In the genomic region with DNA sequence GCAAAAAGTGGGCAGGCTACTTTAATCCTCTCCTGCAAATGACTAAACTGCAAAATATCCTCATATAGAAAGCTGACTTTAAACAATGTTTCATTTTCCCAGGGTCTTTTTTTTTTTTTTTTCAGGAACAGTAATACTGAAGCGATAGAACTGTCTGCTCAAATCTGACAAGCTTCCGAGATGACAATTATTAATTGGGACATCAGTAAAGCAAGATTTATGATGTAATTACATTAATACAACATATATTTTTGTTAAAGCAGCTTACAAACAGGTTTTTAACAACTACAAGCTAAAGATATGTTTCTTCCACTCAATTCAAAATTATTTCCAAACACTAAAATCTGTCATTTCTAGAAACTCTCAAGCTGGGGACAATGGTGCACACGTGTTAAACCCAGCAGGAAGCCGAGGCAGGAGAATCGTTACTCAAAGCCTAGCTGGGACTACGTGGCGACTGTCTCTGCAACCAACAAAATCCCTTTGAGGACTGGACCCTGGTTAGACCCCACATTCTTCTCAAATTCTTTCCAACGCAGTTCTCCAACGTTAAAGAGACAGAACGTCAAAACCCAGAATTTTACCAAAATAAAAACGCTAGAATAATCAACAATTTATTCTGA, we compare ENCODE assay signal across 8 mouse cellular contexts. TPM values are rescaled to one million over a fixed set of nuclear protein-coding genes. Genes with fewer than 3 reads are reported as not detected.
DNase-seq lines count a peak whose midpoint lies in the region; ATAC-seq and TF ChIP-seq lines count a peak whose summit lies in the region.

No protein-coding gene starts in this region.

- peaks cover 58% of the 10 kb centered on the region for H3K4me1 ChIP-seq in limb, embryonic 13.5 days
- peaks cover 21% of the 10 kb centered on the region; the same call in 1 of the 2 replicates for H3K4me1 ChIP-seq in stomach, embryonic 14.5 days (ENCODE audit: control insufficient read depth, insufficient read depth, low read length)

- peak overlapping the region; percentile 94 for H3K9ac ChIP-seq in limb, embryonic 13.5 days
- H3K9ac ChIP-seq in stomach, embryonic 14.5 days (replicated peaks; ENCODE audit: low read depth, low read length) = peak overlapping the region; percentile 93

- no peak for TF ChIP-seq CTCF in gastrocnemius, adult 2 months (IDR thresholded peaks at IDR 0.05)

- H3K36me3 ChIP-seq in limb, embryonic 13.5 days = no peaks in the 10 kb centered on the region
- no peaks in the 10 kb centered on the region for H3K36me3 ChIP-seq in stomach, embryonic 14.5 days (ENCODE audit: control insufficient read depth, insufficient read depth, low read length)

- H3K4me3 ChIP-seq in gastrocnemius, adult 2 months = peak overlapping the region; percentile 96
- peak overlapping the region; percentile 88 for H3K4me3 ChIP-seq in limb, embryonic 13.5 days
- H3K4me3 ChIP-seq in stomach, embryonic 14.5 days (ENCODE audit: low read depth, low read length) = peak overlapping the region; percentile 90

- no peaks in the 10 kb centered on the region for H3K27me3 ChIP-seq in limb, embryonic 13.5 days
- H3K27me3 ChIP-seq in stomach, embryonic 14.5 days (ENCODE audit: control insufficient read depth, insufficient read depth, low read length) = no peaks in the 10 kb centered on the region

- peak overlapping the region; percentile 85 for H3K4me2 ChIP-seq in limb, embryonic 13.5 days (replicated peaks)
- H3K4me2 ChIP-seq in stomach, embryonic 14.5 days (replicated peaks; ENCODE audit: low read depth, low read length) = peak overlapping the region; percentile 72

- H3K27ac ChIP-seq in gastrocnemius, adult 2 months = peak overlapping the region; percentile 99
- H3K27ac ChIP-seq in limb, embryonic 13.5 days = peak overlapping the region; percentile 98; the same call in 1 of the 2 replicates
- peak overlapping the region; percentile 99; the same call in 1 of the 2 replicates for H3K27ac ChIP-seq in stomach, embryonic 14.5 days (ENCODE audit: low read length)

- H3K9me3 ChIP-seq in limb, embryonic 13.5 days = no peaks in the 10 kb centered on the region
- H3K9me3 ChIP-seq in stomach, embryonic 14.5 days (ENCODE audit: control insufficient read depth, low read depth, low read length) = no peaks in the 10 kb centered on the region

- 3% methylated on average over 11 of the region's 11 CpGs for WGBS in limb, embryonic 13.5 days
- 3% methylated on average over 11 of the region's 11 CpGs for WGBS in stomach, embryonic 14.5 days

- no peak for ATAC-seq in limb, embryonic 13.5 days (ENCODE audit: low FRiP score, low read depth)
- no peak for ATAC-seq in stomach, embryonic 14.5 days (ENCODE audit: insufficient number of reproducible peaks, insufficient read depth, low FRiP score, low read depth)

- intact Hi-C loops in gastrocnemius, adult 2 months (cut with DNase I) = no loop called here
- intact Hi-C loops in gastrocnemius, postnatal 14 days (cut with DNase I; ENCODE audit: low total_unique reads) = no loop called here

- no peak for DNase-seq in gastrocnemius, adult 2 months
- no peak for DNase-seq in gastrocnemius, postnatal 14 days
- DNase-seq in thymus, postnatal 36 days = peak; percentile 11 to 18
- no peak for DNase-seq in thymus, postnatal 0 days (ENCODE audit: low spot score)
- no peak for DNase-seq in urinary bladder, adult 2 months (ENCODE audit: low spot score)
- no peak for DNase-seq in adrenal gland, postnatal 25 days

RNA-seq across cellular contexts. Expression of gene Mapk6, which starts 1.5 kb away (rescaled TPM):
- 10 to 100 TPM; 26.4 to 29.6 TPM for total RNA-seq in gastrocnemius, adult 2 months (2021)
- 10 to 100 TPM; 26.8 to 33.9 TPM for total RNA-seq in gastrocnemius, postnatal 14 days (2021)
- 47.4 and 51.9 TPM in 2 replicates for polyA plus RNA-seq in thymus, postnatal 0 days (2015; fragmentation: Nextera tagmentation; extraction: Ambion mirVana)
- 90.0 and 91.1 TPM in 2 replicates for polyA plus RNA-seq in limb, embryonic 13.5 days (2015; fragmentation: Nextera tagmentation; extraction: Ambion mirVana)
- 70.2 and 72.0 TPM in 2 replicates for polyA plus RNA-seq in stomach, embryonic 14.5 days (2014; fragmentation: Nextera tagmentation; extraction: Ambion mirVana)
- 22.5 and 29.1 TPM in 2 replicates for polyA plus RNA-seq in urinary bladder, adult 2 months (2012; rRNA removed)
- total RNA-seq in adrenal gland, postnatal 25 days (2021) = 35.2 and 35.8 TPM in 2 replicates

RNA-seq across cellular contexts. Expression of gene Leo1, which starts 33.0 kb away (rescaled TPM):
- 10 to 100 TPM; 23.3 to 28.5 TPM for total RNA-seq in gastrocnemius, adult 2 months (2021)
- total RNA-seq in gastrocnemius, postnatal 14 days (2021) = 10 to 100 TPM; 17.3 to 22.2 TPM
- polyA plus RNA-seq in thymus, postnatal 0 days (2015; fragmentation: Nextera tagmentation; extraction: Ambion mirVana) = 41.7 and 44.5 TPM in 2 replicates
- polyA plus RNA-seq in limb, embryonic 13.5 days (2015; fragmentation: Nextera tagmentation; extraction: Ambion mirVana) = 46.5 and 50.2 TPM in 2 replicates
- polyA plus RNA-seq in stomach, embryonic 14.5 days (2014; fragmentation: Nextera tagmentation; extraction: Ambion mirVana) = 39.0 and 39.6 TPM in 2 replicates
- 3.2 and 5.1 TPM in 2 replicates for polyA plus RNA-seq in urinary bladder, adult 2 months (2012; rRNA removed)
- total RNA-seq in adrenal gland, postnatal 25 days (2021) = 19.3 and 26.5 TPM in 2 replicates

Comparison
In these comparisons a context has a peak if more than half of its experiments do, and no peak if none do; other contexts are left out.
1. DNase-seq: peak in thymus, postnatal 36 days (2 of 2); none in gastrocnemius, adult 2 months (single experiment), gastrocnemius, postnatal 14 days (single experiment), thymus, postnatal 0 days (single experiment), urinary bladder, adult 2 months (single experiment) and adrenal gland, postnatal 25 days (single experiment).
2. Peak in every context shown above with its lines, with median percentiles within 50 percentile points of each other: H3K27ac ChIP-seq and H3K4me3 ChIP-seq.